Mouse (Mus musculus) central nervous system, embryonic 18 days (tissue): Measurements from ENCODE around the gene Plcd4. TPM values are rescaled to one million over a fixed set of nuclear protein-coding genes. Genes with fewer than 3 reads are reported as not detected.

Experiments used
- polyA plus RNA-seq: library from polyadenylated mRNA; depleted of rRNA; stranded (reverse); fragments of >200 nt; gene quantifications from 2 replicates; pipeline ENCODE4 v1.2.3, GENCODE M21; 2012; rRNA removed

Gene Plcd4
- polyA plus RNA-seq = 5.5 and 7.0 TPM in 2 replicates

GRCm38 (mm10) chr1:74542451-74542961 lies at the start of gene Plcd4:
TSS of gene Plcd4 (plus strand) at chr1:74542888.

GRCm38 (mm10) chr1:74505721-74506464 lies 36.8 kb upstream of the Plcd4 start, which contains the start of gene Cnot9:
TSS of gene Cnot9 (plus strand) at chr1:74506058.

DNA sequence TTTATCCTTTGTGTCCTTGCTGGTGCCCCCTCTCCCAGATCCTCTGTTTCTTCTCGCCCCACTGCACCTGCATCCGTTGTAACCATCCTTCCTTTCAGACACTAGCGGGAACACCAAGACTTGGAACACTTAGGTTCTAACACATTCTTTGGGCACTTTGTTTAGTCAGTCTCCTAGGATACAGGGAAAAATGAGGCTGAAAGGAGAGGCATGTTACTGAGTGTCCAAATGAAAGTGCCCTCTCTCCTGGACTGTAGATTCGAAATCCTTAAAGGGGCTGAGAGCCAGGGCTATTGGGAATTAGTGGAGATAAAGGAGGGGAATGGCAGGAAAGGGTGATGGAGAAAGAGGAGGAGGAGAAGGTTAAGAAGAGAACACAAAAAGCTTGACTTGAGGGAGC lies 1.5 kb downstream of the Plcd4 start, which contains the start of gene Usp37:
Gene Usp37, minus strand, starts transcription at position 101 of the 400 bp plus-strand sequence.

GRCm38 (mm10) chr1:74587773-74588445 lies 45.2 kb downstream of the Plcd4 start, which contains the start of the genes Zfp142 and Bcs1l:
TSS of gene Zfp142 (minus strand) at chr1:74588246.
TSS of gene Bcs1l (plus strand) at chr1:74588289.

GRCm38 (mm10) chr1:74601267-74601962 lies 58.7 kb downstream of the Plcd4 start, which contains the start of the genes Rnf25 and Stk36:
TSS of gene Rnf25 (minus strand) at chr1:74601397.
TSS of gene Stk36 (plus strand) at chr1:74601445.

Other genes starting within 250 kb of the Plcd4 start
- 5.6 and 7.7 TPM in 2 replicates for gene Tmbim1, start 237.3 kb upstream of the Plcd4 start, polyA plus RNA-seq
- 2.4 and 2.9 TPM in 2 replicates for gene Catip, start 180.8 kb upstream of the Plcd4 start, polyA plus RNA-seq
- 1.6 and 1.8 TPM in 2 replicates for gene Slc11a1, start 167.7 kb upstream of the Plcd4 start, polyA plus RNA-seq
- gene Ctdsp1, start 151.4 kb upstream of the Plcd4 start, polyA plus RNA-seq = 18.5 and 21.3 TPM in 2 replicates
- 0.22 and 0.28 TPM in 2 replicates for gene Vil1, start 133.5 kb upstream of the Plcd4 start, polyA plus RNA-seq
- gene Cnot9, start 36.8 kb upstream of the Plcd4 start, polyA plus RNA-seq = 47.5 and 47.7 TPM in 2 replicates
- gene Usp37, start 1.4 kb downstream of the Plcd4 start, polyA plus RNA-seq = 10.5 and 12.4 TPM in 2 replicates
- gene Zfp142, start 45.4 kb downstream of the Plcd4 start, polyA plus RNA-seq = 18.7 and 20.5 TPM in 2 replicates
- 29.7 and 30.6 TPM in 2 replicates for gene Bcs1l, start 45.4 kb downstream of the Plcd4 start, polyA plus RNA-seq
- 134 and 139 TPM in 2 replicates for gene Rnf25, start 58.5 kb downstream of the Plcd4 start, polyA plus RNA-seq
- 17.6 and 19.2 TPM in 2 replicates for gene Stk36, start 58.6 kb downstream of the Plcd4 start, polyA plus RNA-seq
- gene Ttll4, start 118.9 kb downstream of the Plcd4 start, polyA plus RNA-seq = 29.7 and 31.8 TPM in 2 replicates
- 1.8 and 2.4 TPM in 2 replicates for gene Cyp27a1, start 170.7 kb downstream of the Plcd4 start, polyA plus RNA-seq
- gene Prkag3, start 206.3 kb downstream of the Plcd4 start, polyA plus RNA-seq = 0.04 and 0.44 TPM in 2 replicates
- gene Wnt6, start 229.0 kb downstream of the Plcd4 start, polyA plus RNA-seq = 3.2 and 3.4 TPM in 2 replicates
- 0.17 and 0.52 TPM in 2 replicates for gene Wnt10a, start 248.6 kb downstream of the Plcd4 start, polyA plus RNA-seq